Mouse (Mus musculus): ENCODE measurements around the gene Polr2c. TPM values are rescaled to one million over a fixed set of nuclear protein-coding genes. Genes with fewer than 3 reads are reported as not detected.

Polr2c gene
- polyA plus RNA-seq, 1 experiment from 2014 or later = 149 TPM

DNA sequence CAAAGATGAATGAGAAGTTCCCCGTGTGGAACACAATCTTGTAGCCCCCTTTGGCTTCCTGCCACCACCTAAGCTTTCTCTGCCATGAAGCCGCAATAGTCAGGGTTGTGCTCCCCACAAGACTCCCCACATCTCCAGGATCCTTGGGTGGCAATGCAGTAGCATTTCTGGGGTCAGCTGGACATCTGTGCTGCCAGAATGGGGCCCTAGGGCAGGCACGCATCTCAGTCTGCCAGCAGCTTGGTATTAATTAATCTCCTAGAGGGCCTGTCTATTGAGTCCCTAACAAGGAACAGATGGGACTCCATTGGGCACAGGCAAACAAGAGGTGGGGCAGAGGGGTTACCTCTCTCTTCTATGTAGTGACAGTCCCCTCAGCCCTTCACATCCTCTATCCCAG is 14.9 kb downstream of the Polr2c start:
- Histone ChIP-seq H3K4me3 (no peak overlapping the region), H3K27ac (peak overlapping the region; percentile 74; the same call in 1 of the 2 replicates), H3K27me3 (peaks cover 9% of the 10 kb centered on the region), H3K9me3 (no peaks in the 10 kb centered on the region), H3K36me3 (peaks cover 9% of the 10 kb centered on the region), H3K4me1 (peaks cover 59% of the 10 kb centered on the region), H3K4me2 (replicated peaks) (peak overlapping the region; percentile 82), H3K9ac (peak overlapping the region; percentile 51)
- 25% methylated on average over 3 of the region's 3 CpGs for WGBS
- ATAC-seq (ENCODE audit: low FRiP score, low read depth) = no peak

DNA sequence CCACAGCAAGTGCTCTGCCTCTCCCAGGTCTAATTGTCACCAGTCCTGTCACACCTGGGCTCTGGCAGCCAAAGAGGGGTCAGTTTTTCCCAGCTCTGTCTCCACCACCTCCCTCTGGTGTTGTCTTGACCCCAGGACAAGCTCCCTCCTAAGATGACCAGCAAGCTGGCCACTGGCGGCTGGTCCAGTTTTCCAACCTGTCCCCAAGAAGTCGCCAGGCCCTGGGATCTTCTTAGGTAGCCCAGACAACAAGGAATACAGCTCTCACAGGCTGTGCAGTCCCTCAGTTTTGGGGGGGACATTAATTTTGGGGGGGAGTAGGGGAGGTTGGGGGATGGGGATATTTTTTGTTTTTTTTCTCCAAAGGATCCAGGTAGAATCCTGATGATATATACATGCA is 15.3 kb downstream of the Polr2c start:
- no peak overlapping the region for H3K4me3 ChIP-seq
- no peaks in the 10 kb centered on the region for H3K9me3 ChIP-seq
- peaks cover 59% of the 10 kb centered on the region for H3K4me1 ChIP-seq
- peaks cover 9% of the 10 kb centered on the region for H3K27me3 ChIP-seq
- peak overlapping the region; percentile 82 for H3K4me2 ChIP-seq (replicated peaks)
- 28% methylated on average over 2 of the region's 2 CpGs for WGBS
- H3K36me3 ChIP-seq = peaks cover 5% of the 10 kb centered on the region
- H3K9ac ChIP-seq = peak overlapping the region; percentile 51
- no peak for ATAC-seq (ENCODE audit: low FRiP score, low read depth)
- H3K27ac ChIP-seq = no peak overlapping the region

DNA sequence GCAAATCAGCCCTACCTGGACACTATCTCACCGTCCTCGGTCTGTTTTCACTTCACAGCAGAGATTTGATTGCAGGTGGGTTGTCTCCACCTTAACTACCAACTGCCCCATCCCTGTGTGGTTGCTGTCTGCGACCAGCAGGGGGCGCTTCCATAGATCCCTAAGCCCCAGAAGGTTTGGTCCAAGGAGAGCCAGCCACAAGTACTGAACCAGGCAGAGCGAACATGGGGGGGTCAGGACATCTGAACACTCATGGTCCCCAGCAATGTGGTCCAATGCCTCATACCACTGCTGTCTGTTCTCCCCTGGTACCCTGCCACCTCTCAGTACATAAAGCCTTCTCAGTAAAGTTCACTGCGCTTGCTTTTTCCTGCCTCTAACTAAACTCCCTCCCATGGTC is 17.1 kb downstream of the Polr2c start:
- H3K4me2 ChIP-seq (replicated peaks) = peak overlapping the region; percentile 82
- no peak overlapping the region for H3K9ac ChIP-seq
- no peak overlapping the region for H3K27ac ChIP-seq
- peaks cover 9% of the 10 kb centered on the region for H3K27me3 ChIP-seq
- H3K9me3 ChIP-seq = no peaks in the 10 kb centered on the region
- peak overlapping the region; percentile 65; the same call in 1 of the 2 replicates for H3K4me3 ChIP-seq
- no peaks in the 10 kb centered on the region for H3K36me3 ChIP-seq
- WGBS = 11% methylated on average over 6 of the region's 6 CpGs
- ATAC-seq (ENCODE audit: low FRiP score, low read depth) = no peak
- peaks cover 55% of the 10 kb centered on the region for H3K4me1 ChIP-seq

DNA sequence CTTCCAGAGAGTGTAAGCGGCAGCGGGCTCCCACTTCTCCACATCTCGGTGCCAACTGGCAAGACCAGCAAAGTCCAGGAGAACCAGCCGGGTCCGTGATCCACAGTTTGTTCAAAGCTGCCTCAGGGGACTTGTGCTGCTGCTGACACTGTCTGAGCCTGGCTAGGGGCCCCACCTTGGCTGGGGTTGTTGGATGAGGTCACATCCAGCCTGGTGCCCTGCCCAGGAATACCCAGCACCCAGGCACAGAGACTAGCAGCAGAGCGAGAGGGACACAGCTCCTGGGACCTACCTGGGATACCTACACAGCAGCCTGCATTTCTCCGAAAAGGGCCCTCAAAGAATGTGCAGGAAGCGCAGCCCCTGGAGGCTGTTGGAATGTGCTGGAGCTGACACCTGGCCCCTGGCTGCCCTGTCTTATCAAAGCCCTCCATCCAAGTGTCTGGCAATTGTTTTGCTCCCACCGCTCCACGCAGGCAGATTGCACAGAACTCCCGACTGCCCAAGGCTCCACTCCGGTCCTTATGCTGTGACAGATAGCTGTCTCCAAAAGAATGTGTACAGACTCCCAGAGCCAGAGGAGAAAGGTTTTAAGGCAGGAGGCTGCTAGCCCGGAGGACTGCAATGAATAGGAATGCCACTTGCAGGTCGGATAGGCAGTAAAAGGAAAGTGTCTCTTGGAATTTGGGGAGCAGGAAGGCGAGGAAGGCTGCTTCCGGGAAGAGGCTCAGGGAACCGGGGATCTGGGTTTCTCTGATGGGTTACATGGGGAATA is 18.0 kb downstream of the Polr2c start:
- H3K4me1 ChIP-seq = peaks cover 46% of the 10 kb centered on the region
- peak overlapping the region; percentile 73; the same call in 1 of the 2 replicates for H3K27ac ChIP-seq
- peak overlapping the region; percentile 79 for H3K9ac ChIP-seq
- no peaks in the 10 kb centered on the region for H3K9me3 ChIP-seq
- H3K4me3 ChIP-seq = peak overlapping the region; percentile 65
- no peaks in the 10 kb centered on the region for H3K36me3 ChIP-seq
- peak overlapping the region; percentile 82 for H3K4me2 ChIP-seq (replicated peaks)
- 12% methylated on average over 17 of the region's 17 CpGs for WGBS
- no peak for ATAC-seq (ENCODE audit: low FRiP score, low read depth)
- H3K27me3 ChIP-seq = peaks cover 9% of the 10 kb centered on the region

DNA sequence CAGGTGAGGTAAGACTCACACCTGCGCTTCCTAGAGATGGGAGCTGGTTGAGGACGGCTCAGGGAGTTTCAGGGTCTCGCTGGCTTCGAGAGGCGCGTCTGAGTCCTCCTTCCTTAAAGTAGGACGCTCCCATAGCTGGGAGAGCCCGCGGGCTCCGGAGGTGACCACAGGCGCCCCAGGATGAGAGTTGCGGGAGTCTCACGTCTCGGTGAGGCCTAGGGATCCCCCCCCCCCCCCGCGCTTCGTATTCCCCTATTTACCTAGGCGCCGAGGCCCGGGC is 18.6 kb downstream of the Polr2c start:
- Histone ChIP-seq H3K27me3 (peaks cover 9% of the 10 kb centered on the region), H3K9me3 (no peaks in the 10 kb centered on the region), H3K4me1 (peaks cover 40% of the 10 kb centered on the region), H3K4me3 (peak overlapping the region; percentile 65), H3K9ac (peak overlapping the region; percentile 79), H3K27ac (peak overlapping the region; percentile 73; the same call in 1 of the 2 replicates), H3K4me2 (replicated peaks) (peak overlapping the region; percentile 82), H3K36me3 (no peaks in the 10 kb centered on the region)
- no peak for ATAC-seq (ENCODE audit: low FRiP score, low read depth)
- WGBS = 2% methylated on average over 17 of the region's 20 CpGs

DNA sequence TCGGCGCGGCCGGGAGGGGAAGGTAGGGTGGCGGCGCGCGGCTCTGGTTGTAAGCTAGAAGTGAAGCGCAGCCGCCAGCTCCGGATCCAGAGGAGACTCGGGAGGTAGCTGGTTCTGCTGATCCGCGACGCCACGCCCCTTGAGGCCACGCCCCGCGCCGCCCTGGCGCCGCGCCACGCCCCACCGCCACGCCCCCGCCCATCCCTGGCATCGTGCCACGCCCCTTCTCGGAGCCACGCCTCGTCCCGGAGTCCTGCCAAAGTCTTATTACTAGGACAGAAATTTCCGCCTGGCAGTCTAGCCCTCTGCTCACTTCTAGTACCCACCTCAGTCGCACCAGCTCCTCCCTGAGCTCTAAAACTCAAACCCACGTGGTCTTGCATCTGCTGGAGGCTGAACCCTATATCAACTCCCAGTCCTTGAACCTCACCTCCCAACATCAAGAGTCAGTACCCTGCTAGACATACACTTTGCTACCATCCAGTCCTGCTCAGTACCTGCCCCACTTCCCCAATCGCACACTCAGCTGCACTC is 19.0 kb downstream of the Polr2c start, which contains the start of gene Dok4:
Gene Dok4 (minus strand): TSS at position 134 of the 534 bp plus-strand sequence.
- peak within 1 kb of the TSS; percentile 65 for H3K4me3 ChIP-seq
- peaks cover 9% of the 10 kb centered on the region for H3K27me3 ChIP-seq
- H3K9me3 ChIP-seq = no peaks in the 10 kb centered on the region
- H3K9ac ChIP-seq = peak within 1 kb of the TSS; percentile 79
- H3K27ac ChIP-seq = peak within 1 kb of the TSS; percentile 73; the same call in 1 of the 2 replicates
- WGBS = under 1% methylated on average over 30 of the region's 37 CpGs
- H3K4me1 ChIP-seq = peaks cover 36% of the 10 kb centered on the region
- peak within 1 kb of the TSS; percentile 82 for H3K4me2 ChIP-seq (replicated peaks)
- peak; percentile 81 for ATAC-seq (ENCODE audit: low FRiP score, low read depth)
- H3K36me3 ChIP-seq = no peaks in the 10 kb centered on the region

DNA sequence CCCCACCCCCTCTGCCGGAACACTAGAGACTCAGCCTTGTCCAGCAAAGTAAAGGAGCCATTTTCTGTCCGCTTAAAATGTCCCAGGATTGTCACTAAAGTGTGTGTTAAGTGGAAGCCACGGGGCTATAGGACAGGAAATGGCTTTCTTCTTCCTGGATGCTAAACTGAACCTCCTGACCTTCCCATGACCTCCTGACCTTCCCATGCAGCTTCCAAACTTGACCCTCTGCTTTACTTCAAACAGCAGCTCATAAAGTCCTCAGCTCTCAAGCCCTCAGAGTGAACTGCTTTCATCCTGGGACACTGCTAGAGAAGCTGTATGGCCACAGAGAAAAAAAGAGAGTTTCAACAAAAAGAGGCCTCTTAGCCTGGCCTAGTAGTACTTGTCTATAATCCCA is 19.6 kb downstream of the Polr2c start:
- Histone ChIP-seq H3K36me3 (no peaks in the 10 kb centered on the region), H3K9me3 (no peaks in the 10 kb centered on the region), H3K27ac (no peak overlapping the region; the same call in 1 of the 2 replicates), H3K9ac (no peak overlapping the region), H3K27me3 (peaks cover 9% of the 10 kb centered on the region), H3K4me1 (peaks cover 30% of the 10 kb centered on the region), H3K4me2 (replicated peaks) (peak overlapping the region; percentile 82), H3K4me3 (peak overlapping the region; percentile 65)
- no peak for ATAC-seq (ENCODE audit: low FRiP score, low read depth)
- WGBS = 18% methylated on average over 3 of the region's 3 CpGs

DNA sequence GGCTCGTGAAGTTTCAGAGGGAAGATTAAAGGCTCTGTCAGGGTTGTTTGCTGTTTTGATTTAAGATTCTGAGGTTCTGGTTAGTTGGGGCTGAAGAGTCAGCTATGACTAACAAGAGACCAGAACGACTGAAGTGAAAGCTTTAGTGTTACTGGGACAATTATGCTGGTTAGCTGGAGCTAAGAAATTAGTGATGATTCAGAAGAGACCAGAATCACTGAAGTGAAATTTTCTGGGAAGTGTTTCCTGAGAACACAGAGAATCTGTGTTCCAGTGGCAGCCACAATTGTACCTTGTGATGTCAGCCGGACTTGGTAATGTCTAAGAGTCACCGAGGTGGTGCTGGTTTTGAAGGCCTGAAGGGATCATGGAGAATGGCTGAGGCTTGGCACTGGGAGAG is 23.5 kb downstream of the Polr2c start:
- 49% methylated on average over 4 of the region's 4 CpGs for WGBS
- Histone ChIP-seq H3K4me1 (peaks cover 6% of the 10 kb centered on the region), H3K36me3 (no peaks in the 10 kb centered on the region), H3K4me2 (replicated peaks) (no peak overlapping the region), H3K9ac (no peak overlapping the region), H3K27me3 (no peaks in the 10 kb centered on the region), H3K9me3 (no peaks in the 10 kb centered on the region), H3K27ac (no peak overlapping the region), H3K4me3 (no peak overlapping the region)
- no peak for ATAC-seq (ENCODE audit: low FRiP score, low read depth)

DNA sequence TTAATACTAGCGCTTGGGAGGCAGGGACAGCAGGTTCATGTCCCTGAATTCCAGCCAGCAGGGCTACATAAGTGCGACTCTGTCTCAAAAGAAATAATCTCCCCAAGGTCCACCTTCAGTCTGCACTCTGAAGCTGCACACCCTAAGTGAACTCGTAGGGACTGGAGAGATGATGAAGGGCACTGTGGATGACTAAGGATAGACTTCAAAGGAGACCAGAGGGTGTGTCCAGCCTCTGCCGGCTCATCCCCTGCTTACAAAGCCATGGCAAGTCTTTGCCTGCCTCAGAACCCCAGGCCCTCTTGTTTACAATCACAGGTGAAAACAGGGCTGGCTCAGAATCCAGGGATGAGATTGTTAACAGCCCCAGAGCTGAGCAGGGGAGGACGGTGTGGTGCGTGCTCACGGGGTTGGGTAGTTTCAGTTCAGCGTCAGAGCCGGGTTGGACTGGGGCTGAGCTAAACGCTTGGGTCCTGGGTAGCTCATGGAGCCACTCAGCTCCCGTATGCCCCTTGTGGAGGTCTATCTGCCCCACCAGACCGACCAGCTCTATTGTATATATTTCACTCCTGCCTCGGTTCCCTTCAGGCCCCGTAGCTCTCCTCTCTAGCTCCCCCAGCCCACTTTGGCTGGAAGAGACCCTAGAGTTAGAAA is 31.3 kb downstream of the Polr2c start:
- no peaks in the 10 kb centered on the region for H3K4me1 ChIP-seq
- H3K9ac ChIP-seq = no peak overlapping the region; the same call in 1 of the 2 replicates
- H3K9me3 ChIP-seq = no peaks in the 10 kb centered on the region
- no peak for ATAC-seq (ENCODE audit: low FRiP score, low read depth)
- H3K36me3 ChIP-seq = no peaks in the 10 kb centered on the region
- H3K27ac ChIP-seq = no peak overlapping the region
- no peak overlapping the region for H3K4me3 ChIP-seq
- H3K4me2 ChIP-seq (replicated peaks) = peak overlapping the region; percentile 5; the same call in 1 of the 2 replicates
- H3K27me3 ChIP-seq = no peaks in the 10 kb centered on the region
- WGBS = 24% methylated on average over 14 of the region's 14 CpGs

DNA sequence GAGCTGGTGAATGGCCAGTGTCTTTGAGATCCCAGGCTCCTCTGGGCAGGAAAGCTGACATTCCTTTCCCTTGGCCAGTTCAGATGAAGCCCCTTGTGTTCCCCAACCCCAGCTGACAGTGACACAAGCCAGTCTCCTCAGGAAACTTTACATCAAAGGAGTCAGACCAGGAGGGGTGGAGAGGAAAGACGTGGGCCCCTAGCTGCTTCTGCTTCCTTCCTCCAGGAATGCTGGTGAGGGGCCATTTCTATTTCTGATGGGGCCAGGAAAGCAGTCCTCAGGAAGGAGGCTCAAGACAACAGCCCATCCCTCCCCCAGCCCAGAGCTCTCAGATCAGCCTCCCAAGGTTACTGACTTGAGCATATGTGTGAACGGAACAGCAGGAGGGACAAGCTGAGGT is 35.7 kb downstream of the Polr2c start:
- Histone ChIP-seq H3K27me3 (no peaks in the 10 kb centered on the region), H3K9me3 (no peaks in the 10 kb centered on the region), H3K27ac (no peak overlapping the region), H3K36me3 (no peaks in the 10 kb centered on the region), H3K9ac (no peak overlapping the region), H3K4me2 (replicated peaks) (no peak overlapping the region), H3K4me3 (no peak overlapping the region), H3K4me1 (peaks cover 9% of the 10 kb centered on the region)
- WGBS = 5% methylated on average over 2 of the region's 2 CpGs
- ATAC-seq (ENCODE audit: low FRiP score, low read depth) = no peak

DNA sequence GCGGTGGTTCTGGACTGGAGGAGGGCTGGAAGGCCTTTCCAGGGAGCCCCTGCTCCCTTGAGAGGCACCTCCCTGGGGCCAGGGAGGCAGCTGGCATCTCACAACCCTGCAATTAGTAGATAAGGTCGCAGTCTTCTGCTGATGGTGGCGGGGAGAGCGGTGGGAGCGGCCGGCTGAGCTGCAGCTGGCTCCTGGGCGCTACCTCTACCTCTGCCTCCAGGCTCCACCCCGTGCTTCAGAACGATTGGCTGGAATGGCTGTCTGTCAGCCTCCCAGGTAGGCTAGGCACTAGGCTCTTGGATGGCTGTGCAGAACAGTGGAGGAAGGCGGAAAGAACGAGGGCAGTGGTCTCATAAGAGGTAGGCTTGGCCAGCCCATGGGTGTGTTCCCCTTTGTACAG is 42.0 kb downstream of the Polr2c start:
- Histone ChIP-seq H3K27ac (no peak overlapping the region), H3K36me3 (peaks cover 19% of the 10 kb centered on the region), H3K9ac (no peak overlapping the region), H3K4me1 (peaks cover 46% of the 10 kb centered on the region), H3K9me3 (no peaks in the 10 kb centered on the region), H3K4me2 (replicated peaks) (peak overlapping the region; percentile 45), H3K4me3 (no peak overlapping the region), H3K27me3 (no peaks in the 10 kb centered on the region)
- ATAC-seq (ENCODE audit: low FRiP score, low read depth) = no peak
- WGBS = 15% methylated on average over 11 of the region's 11 CpGs

DNA sequence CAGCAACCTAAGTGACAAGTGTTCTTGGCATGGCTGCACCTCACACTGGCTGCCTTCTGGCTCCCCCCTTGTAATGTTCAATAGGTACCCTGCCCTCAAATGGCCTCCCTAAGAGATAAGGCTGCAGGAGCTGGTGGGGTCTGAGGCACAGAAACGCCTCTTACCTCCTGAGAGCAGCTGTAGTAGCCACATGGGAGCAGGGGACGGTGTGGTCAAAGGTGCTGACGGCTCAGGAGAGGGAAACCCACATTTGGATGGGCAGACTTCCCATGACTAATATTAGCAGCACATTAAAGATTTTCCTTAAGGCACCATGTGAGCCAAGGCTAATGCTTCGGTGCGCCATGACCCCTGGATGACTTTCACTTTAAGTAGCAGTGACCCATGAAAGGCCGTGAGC is 43.4 kb downstream of the Polr2c start:
- Histone ChIP-seq H3K27me3 (no peaks in the 10 kb centered on the region), H3K27ac (0 out of 2 replicates have a peak overlapping the region, but pooled peaks have one; percentile 3), H3K4me2 (replicated peaks) (0 out of 2 replicates have a peak overlapping the region, but pooled peaks have one; percentile 0), H3K4me1 (peaks cover 52% of the 10 kb centered on the region), H3K9me3 (no peaks in the 10 kb centered on the region), H3K36me3 (peaks cover 33% of the 10 kb centered on the region), H3K9ac (no peak overlapping the region), H3K4me3 (no peak overlapping the region)
- ATAC-seq (ENCODE audit: low FRiP score, low read depth) = no peak
- WGBS = 17% methylated on average over 6 of the region's 6 CpGs
